Mouse (Mus musculus) MEL (cell line): Measurements from ENCODE around the gene Stk10.

Source experiments
- BHLHE40 ChIP-seq: IDR thresholded peaks from 2 replicates; pipeline ENCODE4 v1.6.1; 2012; ENCODE audit warnings: low read depth, mild to moderate bottlenecking, inconsistent platforms, low read length, improper control_type of control experiment, borderline replicate concordance
- CHD2 ChIP-seq: IDR thresholded peaks from 2 replicates; pipeline ENCODE4 v1.6.1; 2011; ENCODE audit warnings: low read length, improper control_type of control experiment
- CTCF ChIP-seq, 3 experiments: IDR thresholded peaks in 2 of 3; conservative IDR thresholded peaks in 1 of 3; 2 replicates each; pipeline ENCODE4 v1.5.1; 2011 to 2012; ENCODE audit warnings: low read length in 3 of 3, low read depth in 2 of 3, mild to moderate bottlenecking in 2 of 3, improper control_type of control experiment in 1 of 3, inconsistent platforms in 1 of 3, mixed read lengths in 1 of 3, moderate library complexity in 1 of 3; ENCODE audit not compliant: control insufficient read depth in 1 of 3, insufficient read depth in 1 of 3, poor library complexity in 1 of 3, severe bottlenecking in 1 of 3
- E2F4 ChIP-seq: IDR thresholded peaks from 2 replicates; pipeline ENCODE4 v1.6.1; 2011; ENCODE audit warnings: low read depth, low read length, improper control_type of control experiment, borderline replicate concordance
- EP300 ChIP-seq, 2 experiments: IDR thresholded peaks; 2 replicates each; pipeline ENCODE4 v1.6.1; 2011; ENCODE audit warnings: improper control_type of control experiment in 2 of 2, low read length in 2 of 2, low read depth in 1 of 2, mild to moderate bottlenecking in 1 of 2
- MAFK ChIP-seq: IDR thresholded peaks from 2 replicates; pipeline ENCODE4 v1.6.1; 2011; ENCODE audit warnings: low read depth, mild to moderate bottlenecking, low read length, improper control_type of control experiment, borderline replicate concordance
- POLR2A ChIP-seq, 2 experiments: IDR thresholded peaks; 2 replicates each; pipeline ENCODE4 v1.6.1; 2011 to 2012; ENCODE audit warnings: low read length in 2 of 2, mild to moderate bottlenecking in 2 of 2, control low read depth in 1 of 2, improper control_type of control experiment in 1 of 2, low read depth in 1 of 2, moderate library complexity in 1 of 2; ENCODE audit not compliant: control insufficient read depth in 1 of 2, insufficient read depth in 1 of 2, poor library complexity in 1 of 2
- POLR2AphosphoS2 ChIP-seq: IDR thresholded peaks from 2 replicates; pipeline ENCODE4 v1.6.1; 2011; ENCODE audit warnings: low read length, improper control_type of control experiment
- SMC3 ChIP-seq: IDR thresholded peaks from 2 replicates; pipeline ENCODE4 v1.6.1; 2011; ENCODE audit warnings: low read depth, low read length, improper control_type of control experiment
- TAL1 ChIP-seq: IDR thresholded peaks from 2 replicates; pipeline ENCODE4 v1.6.1; 2012; ENCODE audit warnings: mild to moderate bottlenecking, inconsistent platforms, low read length, moderate library complexity, mixed read lengths

DNA sequence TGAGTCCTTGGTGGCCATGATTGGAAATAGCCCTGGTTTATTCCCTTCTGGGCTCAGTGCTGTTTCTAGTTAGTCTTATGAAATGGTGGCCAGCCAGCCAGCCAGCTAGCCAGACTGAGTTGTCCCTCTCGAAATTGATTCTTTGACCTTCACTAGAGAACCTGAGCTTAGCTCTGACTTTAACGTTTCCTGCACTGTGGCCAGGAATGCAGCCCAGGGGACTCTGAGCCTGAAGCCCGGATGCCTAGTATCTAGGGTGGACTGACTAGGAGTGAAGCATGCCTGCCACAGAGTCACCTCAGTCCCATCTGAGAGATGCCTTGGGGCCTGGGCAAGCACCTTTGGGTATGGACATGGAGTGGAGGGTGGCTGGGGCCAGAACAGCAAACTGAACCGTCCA is 31.5 kb downstream of the Stk10 start:
- no peak for TF ChIP-seq EP300 (IDR thresholded peaks at IDR 0.05; ENCODE audit: low read depth in 1 of 2, low read length in 2 of 2)
- TF ChIP-seq BHLHE40: no peak
- TF ChIP-seq CTCF (IDR thresholded peaks at IDR 0.05 in 2 of 3, conservative IDR thresholded peaks at IDR 0.05 in 1 of 3; ENCODE audit: control insufficient read depth in 1 of 3, insufficient read depth in 1 of 3, low read depth in 2 of 3, low read length in 3 of 3, poor library complexity in 1 of 3, severe bottlenecking in 1 of 3): no peak
- no peak for TF ChIP-seq MAFK
- TF ChIP-seq TAL1: no peak
- no peak for TF ChIP-seq CHD2
- TF ChIP-seq POLR2A (IDR thresholded peaks at IDR 0.05; ENCODE audit: control insufficient read depth in 1 of 2, insufficient read depth in 1 of 2, low read depth in 1 of 2, low read length in 2 of 2, poor library complexity in 1 of 2): no peak
- TF ChIP-seq POLR2AphosphoS2: no peak
- TF ChIP-seq SMC3: no peak
- TF ChIP-seq E2F4: no peak
